Mouse (Mus musculus): Measurements from ENCODE around the gene Rnf144b. TPM values are rescaled to one million over a fixed set of nuclear protein-coding genes. Genes with fewer than 3 reads are reported as not detected.

The Rnf144b gene
- polyA plus RNA-seq, 1 experiment from 2014 or later = 1.2 TPM

DNA sequence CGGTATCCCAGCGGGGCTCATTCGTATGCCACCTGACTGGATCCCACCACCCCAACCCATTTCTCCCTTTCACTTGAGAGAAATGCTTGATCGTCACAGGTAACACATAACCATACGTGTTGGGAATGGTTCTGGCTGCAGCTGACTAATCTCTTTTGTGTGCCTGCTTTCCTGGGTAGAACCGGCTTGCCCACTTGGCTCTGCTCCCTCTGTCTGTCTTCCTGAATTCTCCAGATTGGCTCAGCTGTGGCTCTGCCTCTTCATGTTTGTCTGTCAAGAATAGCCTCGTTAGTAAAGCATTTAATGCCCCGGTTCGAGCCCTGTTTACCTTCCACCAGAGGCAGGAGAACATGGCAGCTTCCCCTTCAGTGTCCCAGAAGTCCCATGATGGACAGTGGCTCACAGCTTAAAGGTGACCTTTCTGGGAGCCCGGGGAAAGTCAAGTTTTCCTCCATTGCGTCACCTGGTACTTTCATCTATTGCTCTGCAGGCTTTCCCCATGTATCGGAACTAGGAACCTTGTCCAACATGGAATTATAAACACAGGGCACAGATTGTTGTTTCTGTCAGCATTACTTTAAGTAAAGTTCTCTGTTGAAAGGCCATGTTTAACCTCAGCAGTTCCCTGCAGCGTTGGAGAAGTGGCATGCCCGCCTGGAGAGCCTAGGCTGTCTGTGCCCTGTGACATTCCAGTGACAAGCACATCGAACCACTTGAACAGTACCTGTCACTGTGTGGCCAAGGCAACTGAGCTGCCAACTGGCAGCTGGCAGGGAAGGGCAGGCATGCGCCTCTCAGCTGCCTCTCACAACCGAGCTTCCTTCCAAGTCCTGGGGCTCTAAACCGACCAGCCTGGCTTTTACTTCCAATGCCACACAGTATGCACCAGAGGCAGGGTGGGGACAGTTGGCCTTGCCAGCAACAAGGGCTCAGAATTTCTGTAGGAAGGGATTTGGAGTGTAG is 101.4 kb downstream of the Rnf144b start:
- Histone ChIP-seq H3K9ac (ENCODE audit: low read length) (no peak overlapping the region), H3K9me3 (ENCODE audit: control insufficient read depth, low read length) (no peaks in the 10 kb centered on the region), H3K4me1 (replicated peaks; ENCODE audit: control insufficient read depth, insufficient read depth, low read length) (peaks cover 3% of the 10 kb centered on the region; the same call in 1 of the 2 replicates), H3K4me2 (ENCODE audit: low read length) (no peak overlapping the region), H3K36me3 (ENCODE audit: control insufficient read depth, insufficient read depth, low read length) (no peaks in the 10 kb centered on the region), H3K27me3 (replicated peaks; ENCODE audit: control insufficient read depth, insufficient read depth, low read length) (no peaks in the 10 kb centered on the region), H3K4me3 (ENCODE audit: low read depth, low read length) (no peak overlapping the region), H3K27ac (ENCODE audit: low read depth) (no peak overlapping the region)
- no peak for ATAC-seq (replicated peaks; ENCODE audit: low FRiP score, low TSS enrichment, low read depth)
- WGBS = 77% methylated on average over 18 of the region's 18 CpGs
- no peak for DNase-seq (ENCODE audit: low spot score)

DNA sequence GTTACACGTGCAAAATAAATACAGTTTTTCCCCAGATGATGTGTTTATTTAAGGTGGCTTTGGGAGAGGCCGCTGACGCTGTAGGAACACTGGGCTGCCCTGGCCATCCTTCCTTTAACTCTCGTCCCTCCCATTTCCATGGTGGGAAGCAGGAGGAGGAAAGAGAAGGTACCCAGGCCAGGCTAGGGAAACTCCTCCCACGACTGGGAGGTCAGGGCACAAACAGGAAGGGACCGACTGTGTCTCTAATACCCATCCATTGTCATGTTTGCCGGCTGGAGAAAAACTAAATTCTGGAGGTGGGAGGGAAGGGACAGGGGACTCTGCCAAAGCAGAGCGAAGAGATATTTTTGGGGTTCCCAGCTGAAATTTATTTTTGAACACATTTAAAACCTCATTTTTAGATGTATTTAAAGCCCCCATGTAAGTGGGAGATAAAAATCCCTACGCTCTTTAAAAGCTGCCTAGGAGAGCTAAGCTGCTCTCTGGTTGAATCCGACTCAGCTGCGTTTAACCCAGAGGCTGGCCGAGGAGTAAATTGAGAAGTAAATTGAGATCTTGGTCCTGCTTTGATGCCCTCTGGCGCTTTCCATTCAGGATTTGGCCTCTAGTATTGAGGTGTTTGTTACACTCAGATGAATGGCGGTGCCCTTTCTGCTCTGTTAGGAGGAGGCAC is 102.3 kb downstream of the Rnf144b start:
- ATAC-seq (replicated peaks; ENCODE audit: low FRiP score, low TSS enrichment, low read depth) = no peak
- H3K27me3 ChIP-seq (replicated peaks; ENCODE audit: control insufficient read depth, insufficient read depth, low read length) = no peaks in the 10 kb centered on the region
- DNase-seq (ENCODE audit: low spot score) = no peak
- H3K36me3 ChIP-seq (ENCODE audit: control insufficient read depth, insufficient read depth, low read length) = no peaks in the 10 kb centered on the region
- peaks cover 3% of the 10 kb centered on the region; the same call in 1 of the 2 replicates for H3K4me1 ChIP-seq (replicated peaks; ENCODE audit: control insufficient read depth, insufficient read depth, low read length)
- no peak overlapping the region for H3K27ac ChIP-seq (ENCODE audit: low read depth)
- 28% methylated on average over 14 of the region's 14 CpGs for WGBS
- H3K4me3 ChIP-seq (ENCODE audit: low read depth, low read length) = no peak overlapping the region
- no peak overlapping the region for H3K4me2 ChIP-seq (ENCODE audit: low read length)
- H3K9me3 ChIP-seq (ENCODE audit: control insufficient read depth, low read length) = no peaks in the 10 kb centered on the region
- H3K9ac ChIP-seq (ENCODE audit: low read length) = no peak overlapping the region

DNA sequence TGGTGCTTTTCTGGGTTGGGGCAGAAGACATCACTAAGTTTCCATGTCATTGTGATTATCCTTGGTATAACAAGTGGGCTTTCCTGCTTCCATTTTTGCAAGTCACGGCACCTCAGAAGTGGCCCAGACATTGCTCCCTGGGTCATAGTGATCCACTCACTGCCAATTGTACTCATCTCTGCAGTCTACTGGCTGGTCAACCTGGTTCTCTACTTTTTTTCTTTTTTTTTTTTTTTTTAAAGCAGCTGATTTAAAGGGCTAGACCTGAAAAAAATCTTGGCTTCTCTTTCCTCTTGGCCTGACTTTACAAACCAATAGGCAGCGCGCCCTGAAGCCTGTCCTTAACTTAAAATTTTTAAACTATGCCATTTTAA is 102.9 kb downstream of the Rnf144b start:
- Histone ChIP-seq H3K4me1 (replicated peaks; ENCODE audit: control insufficient read depth, insufficient read depth, low read length) (peaks cover 3% of the 10 kb centered on the region; the same call in 1 of the 2 replicates), H3K4me2 (ENCODE audit: low read length) (no peak overlapping the region), H3K27ac (ENCODE audit: low read depth) (no peak overlapping the region), H3K36me3 (ENCODE audit: control insufficient read depth, insufficient read depth, low read length) (no peaks in the 10 kb centered on the region), H3K4me3 (ENCODE audit: low read depth, low read length) (no peak overlapping the region), H3K9me3 (ENCODE audit: control insufficient read depth, low read length) (no peaks in the 10 kb centered on the region), H3K9ac (ENCODE audit: low read length) (no peak overlapping the region), H3K27me3 (replicated peaks; ENCODE audit: control insufficient read depth, insufficient read depth, low read length) (no peaks in the 10 kb centered on the region)
- ATAC-seq (replicated peaks; ENCODE audit: low FRiP score, low TSS enrichment, low read depth) = no peak
- no peak for DNase-seq (ENCODE audit: low spot score)
- WGBS = 88% methylated on average over 3 of the region's 3 CpGs

DNA sequence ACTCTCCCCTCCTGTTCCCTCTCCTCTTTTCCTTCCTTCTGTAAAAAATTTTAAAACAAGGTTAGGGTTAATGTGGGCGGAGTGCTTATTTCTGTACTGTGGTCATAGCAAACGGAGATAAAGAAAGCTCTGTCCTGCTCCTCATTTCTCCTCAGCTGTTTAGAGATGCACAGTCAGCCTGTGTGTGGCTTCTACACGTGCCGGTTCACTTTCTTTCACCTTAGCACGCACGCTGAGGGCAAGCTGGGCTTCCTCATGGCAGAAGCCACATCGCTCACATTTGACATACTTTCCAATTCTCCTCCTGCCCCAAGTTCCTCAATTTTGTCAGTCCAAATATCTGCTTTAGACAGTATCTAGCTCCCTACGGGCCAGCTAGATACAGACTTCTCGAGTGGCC is 103.3 kb downstream of the Rnf144b start:
- H3K9me3 ChIP-seq (ENCODE audit: control insufficient read depth, low read length) = no peaks in the 10 kb centered on the region
- DNase-seq (ENCODE audit: low spot score) = no peak
- no peak for ATAC-seq (replicated peaks; ENCODE audit: low FRiP score, low TSS enrichment, low read depth)

DNA sequence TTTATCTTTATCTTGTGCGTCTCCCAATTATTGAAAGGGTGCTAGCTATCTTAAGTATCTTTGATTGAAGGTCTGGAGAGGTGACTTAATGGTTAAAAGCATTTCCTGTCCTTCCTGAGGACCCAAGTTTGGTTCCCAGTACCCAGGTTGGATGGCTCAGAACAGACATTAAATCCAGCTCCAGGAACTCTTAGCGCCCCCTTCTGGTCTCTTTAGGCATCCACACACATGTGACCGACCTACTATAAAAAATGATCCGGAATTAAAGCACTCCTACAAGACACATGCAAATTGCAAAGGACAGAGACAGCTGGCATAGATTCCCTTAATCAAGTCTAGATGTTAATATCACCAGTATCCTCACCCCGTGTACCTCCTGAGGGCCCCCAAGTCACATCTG is 104.1 kb downstream of the Rnf144b start:
- H3K4me1 ChIP-seq (replicated peaks; ENCODE audit: control insufficient read depth, insufficient read depth, low read length) = 0 out of 2 replicates have a peak, but pooled peaks cover 3% of the 10 kb centered on the region
- no peak overlapping the region for H3K4me2 ChIP-seq (ENCODE audit: low read length)
- H3K27me3 ChIP-seq (replicated peaks; ENCODE audit: control insufficient read depth, insufficient read depth, low read length) = no peaks in the 10 kb centered on the region
- WGBS = 90% methylated on average over 5 of the region's 5 CpGs
- H3K27ac ChIP-seq (ENCODE audit: low read depth) = no peak overlapping the region
- no peak overlapping the region for H3K4me3 ChIP-seq (ENCODE audit: low read depth, low read length)
- no peak for DNase-seq (ENCODE audit: low spot score)
- H3K9ac ChIP-seq (ENCODE audit: low read length) = no peak overlapping the region
- ATAC-seq (replicated peaks; ENCODE audit: low FRiP score, low TSS enrichment, low read depth) = no peak
- no peaks in the 10 kb centered on the region for H3K36me3 ChIP-seq (ENCODE audit: control insufficient read depth, insufficient read depth, low read length)
- no peaks in the 10 kb centered on the region for H3K9me3 ChIP-seq (ENCODE audit: control insufficient read depth, low read length)

More for the DNA sequence above, 103.3 kb downstream of the Rnf144b start:
- 83% methylated on average over 9 of the region's 9 CpGs for WGBS
- H3K27me3 ChIP-seq (replicated peaks; ENCODE audit: control insufficient read depth, insufficient read depth, low read length) = no peaks in the 10 kb centered on the region
- H3K27ac ChIP-seq (ENCODE audit: low read depth) = no peak overlapping the region
- 0 out of 2 replicates have a peak, but pooled peaks cover 3% of the 10 kb centered on the region for H3K4me1 ChIP-seq (replicated peaks; ENCODE audit: control insufficient read depth, insufficient read depth, low read length)
- no peak overlapping the region for H3K9ac ChIP-seq (ENCODE audit: low read length)
- H3K4me3 ChIP-seq (ENCODE audit: low read depth, low read length) = no peak overlapping the region
- no peak overlapping the region for H3K4me2 ChIP-seq (ENCODE audit: low read length)
- no peaks in the 10 kb centered on the region for H3K36me3 ChIP-seq (ENCODE audit: control insufficient read depth, insufficient read depth, low read length)

DNA sequence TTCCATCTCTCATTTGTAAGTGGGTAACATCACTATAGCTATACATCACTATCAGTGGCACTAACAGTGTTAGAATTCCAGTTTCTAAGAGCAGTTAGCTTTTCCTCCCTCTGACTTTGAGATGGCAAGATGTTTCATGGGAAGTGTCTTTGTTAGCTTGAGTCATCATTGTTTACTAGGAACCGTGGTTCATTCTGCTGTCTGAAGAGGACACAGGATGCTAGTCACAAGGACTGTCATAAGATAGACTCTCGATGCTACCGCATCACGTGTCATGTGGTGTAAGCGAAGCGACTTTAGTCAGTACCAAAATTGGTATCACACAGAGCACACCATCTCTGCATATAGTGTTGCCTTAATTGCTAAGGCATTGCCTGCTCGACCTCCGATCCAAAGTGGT is 105.7 kb downstream of the Rnf144b start:
- H3K4me1 ChIP-seq (replicated peaks; ENCODE audit: control insufficient read depth, insufficient read depth, low read length) = 0 out of 2 replicates have a peak, but pooled peaks cover 3% of the 10 kb centered on the region
- ATAC-seq (replicated peaks; ENCODE audit: low FRiP score, low TSS enrichment, low read depth) = no peak
- no peaks in the 10 kb centered on the region for H3K36me3 ChIP-seq (ENCODE audit: control insufficient read depth, insufficient read depth, low read length)
- H3K4me3 ChIP-seq (ENCODE audit: low read depth, low read length) = no peak overlapping the region
- 90% methylated on average over 8 of the region's 8 CpGs for WGBS
- no peak overlapping the region for H3K4me2 ChIP-seq (ENCODE audit: low read length)
- no peaks in the 10 kb centered on the region for H3K27me3 ChIP-seq (replicated peaks; ENCODE audit: control insufficient read depth, insufficient read depth, low read length)
- no peak for DNase-seq (ENCODE audit: low spot score)
- H3K9me3 ChIP-seq (ENCODE audit: control insufficient read depth, low read length) = no peaks in the 10 kb centered on the region
- no peak overlapping the region for H3K27ac ChIP-seq (ENCODE audit: low read depth)
- no peak overlapping the region for H3K9ac ChIP-seq (ENCODE audit: low read length)

DNA sequence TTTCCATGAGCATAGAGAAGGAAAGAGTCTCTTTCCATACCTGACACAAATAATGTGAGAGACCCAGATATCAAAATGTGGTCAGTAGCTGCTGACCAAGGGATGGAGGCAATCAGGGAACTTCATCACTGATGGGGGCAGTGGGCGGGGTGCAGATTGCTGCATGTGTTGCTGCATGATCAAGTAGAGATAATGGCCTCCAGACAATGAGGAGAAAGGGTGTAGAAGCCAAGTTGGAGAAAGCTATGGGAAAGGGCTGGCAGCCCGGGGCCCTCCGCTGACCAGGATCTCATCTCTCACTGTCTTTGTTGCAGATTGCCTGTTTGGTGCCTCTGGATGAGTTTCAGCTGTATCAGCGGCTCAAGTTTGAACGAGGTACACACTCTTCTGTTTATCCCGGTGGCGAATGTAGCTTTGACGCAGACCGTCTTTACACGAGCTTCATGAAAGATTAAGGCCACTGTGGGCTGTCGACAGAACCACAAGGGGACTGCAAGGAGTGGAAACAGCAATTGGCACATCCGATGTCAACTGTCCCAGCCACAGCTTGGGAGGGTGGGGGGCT is 106.3 kb downstream of the Rnf144b start:
- 0 out of 2 replicates have a peak, but pooled peaks cover 3% of the 10 kb centered on the region for H3K4me1 ChIP-seq (replicated peaks; ENCODE audit: control insufficient read depth, insufficient read depth, low read length)
- 80% methylated on average over 12 of the region's 12 CpGs for WGBS
- no peak for DNase-seq (ENCODE audit: low spot score)

DNA sequence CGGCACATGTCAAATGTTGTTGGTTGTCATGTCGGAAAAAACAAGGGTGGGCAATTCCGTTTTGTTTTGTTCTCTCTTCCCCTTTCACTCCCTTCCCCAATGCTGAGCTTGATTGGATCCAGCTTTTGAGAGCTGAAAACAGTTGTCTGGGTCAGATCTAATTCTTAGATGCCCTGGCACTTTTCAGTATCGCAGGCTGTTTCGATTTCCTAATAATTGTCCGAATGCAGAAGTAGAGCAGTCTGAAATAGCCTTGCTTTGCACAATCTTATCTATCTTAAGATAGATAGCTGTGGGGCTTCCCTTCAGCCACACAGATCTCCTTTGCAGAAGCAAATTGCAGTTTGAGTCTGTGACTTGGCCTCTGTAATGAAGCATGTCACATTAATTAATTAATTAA is 109.7 kb downstream of the Rnf144b start:
- Histone ChIP-seq H3K4me1 (replicated peaks; ENCODE audit: control insufficient read depth, insufficient read depth, low read length) (no peaks in the 10 kb centered on the region), H3K4me2 (ENCODE audit: low read length) (no peak overlapping the region), H3K9me3 (ENCODE audit: control insufficient read depth, low read length) (no peaks in the 10 kb centered on the region), H3K36me3 (ENCODE audit: control insufficient read depth, insufficient read depth, low read length) (no peaks in the 10 kb centered on the region), H3K4me3 (ENCODE audit: low read depth, low read length) (no peak overlapping the region), H3K27me3 (replicated peaks; ENCODE audit: control insufficient read depth, insufficient read depth, low read length) (no peaks in the 10 kb centered on the region), H3K27ac (ENCODE audit: low read depth) (no peak overlapping the region), H3K9ac (ENCODE audit: low read length) (no peak overlapping the region)
- ATAC-seq (replicated peaks; ENCODE audit: low FRiP score, low TSS enrichment, low read depth) = no peak
- no peak for DNase-seq (ENCODE audit: low spot score)
- 87% methylated on average over 6 of the region's 6 CpGs for WGBS

More for the DNA sequence above, 106.3 kb downstream of the Rnf144b start:
- no peaks in the 10 kb centered on the region for H3K27me3 ChIP-seq (replicated peaks; ENCODE audit: control insufficient read depth, insufficient read depth, low read length)
- no peak overlapping the region for H3K27ac ChIP-seq (ENCODE audit: low read depth)
- no peak overlapping the region for H3K4me3 ChIP-seq (ENCODE audit: low read depth, low read length)
- H3K36me3 ChIP-seq (ENCODE audit: control insufficient read depth, insufficient read depth, low read length) = no peaks in the 10 kb centered on the region
- no peak overlapping the region for H3K9ac ChIP-seq (ENCODE audit: low read length)
- no peak overlapping the region for H3K4me2 ChIP-seq (ENCODE audit: low read length)
- H3K9me3 ChIP-seq (ENCODE audit: control insufficient read depth, low read length) = no peaks in the 10 kb centered on the region
- ATAC-seq (replicated peaks; ENCODE audit: low FRiP score, low TSS enrichment, low read depth) = no peak

Measured in intestine, embryonic 14.5 days (tissue).